ENCODE assay signal across 9 mouse cellular contexts in genomic region chr11:106535660-106536252, GRCm38 (mm10). TPM values are rescaled to one million over a fixed set of nuclear protein-coding genes. Genes with fewer than 3 reads are reported as not detected.
DNase-seq lines count a peak whose midpoint lies in the region; ATAC-seq lines count a peak whose summit lies in the region.
"Had no signal": no experiment of that assay in that cellular context is flagged by ENCODE, and none has a peak within 500 bp of the region (broad histone marks: within the 10 kb centered on the region; RNA-seq: fewer than 3 reads in every experiment).

No protein-coding gene starts in this region.

- no peak for DNase-seq in neural tube, embryonic 10.5 days (ENCODE audit: extremely low spot score, low spot score)
- DNase-seq in natural killer cell, adult 2 months (ENCODE audit: low spot score in 2 of 2) = peak; percentile 83 to 91
- no peak for DNase-seq in gastrocnemius, postnatal 14 days
- DNase-seq in lung, postnatal 14 days = no peak
- DNase-seq: left cerebral cortex, postnatal 4 days had no signal

- peaks cover 7% of the 10 kb centered on the region; the same call in 1 of the 2 replicates for H3K4me1 ChIP-seq in hindbrain, embryonic 13.5 days (replicated peaks)
- H3K4me1 ChIP-seq in hindbrain, embryonic 12.5 days = peaks cover 11% of the 10 kb centered on the region
- H3K4me1 ChIP-seq in neural tube, embryonic 13.5 days (replicated peaks) = peaks cover 12% of the 10 kb centered on the region
- H3K4me1 ChIP-seq in liver, embryonic 12.5 days = peaks cover 48% of the 10 kb centered on the region

- intact Hi-C loops in gastrocnemius, postnatal 14 days (cut with DNase I; ENCODE audit: low total_unique reads) = no loop called here

- no peak overlapping the region for H3K4me3 ChIP-seq in hindbrain, embryonic 13.5 days
- H3K4me3 ChIP-seq in hindbrain, embryonic 12.5 days = no peak overlapping the region
- no peak overlapping the region for H3K4me3 ChIP-seq in neural tube, embryonic 13.5 days
- H3K4me3 ChIP-seq in liver, embryonic 12.5 days = no peak overlapping the region

- no peaks in the 10 kb centered on the region for H3K9me3 ChIP-seq in hindbrain, embryonic 13.5 days
- no peaks in the 10 kb centered on the region for H3K9me3 ChIP-seq in hindbrain, embryonic 12.5 days (replicated peaks)
- H3K9me3 ChIP-seq in neural tube, embryonic 13.5 days = no peaks in the 10 kb centered on the region
- H3K9me3 ChIP-seq in liver, embryonic 12.5 days (replicated peaks) = no peaks in the 10 kb centered on the region

- no peaks in the 10 kb centered on the region for H3K27me3 ChIP-seq in hindbrain, embryonic 13.5 days
- no peaks in the 10 kb centered on the region for H3K27me3 ChIP-seq in hindbrain, embryonic 12.5 days
- H3K27me3 ChIP-seq in neural tube, embryonic 13.5 days = no peaks in the 10 kb centered on the region
- H3K27me3 ChIP-seq in liver, embryonic 12.5 days (replicated peaks) = no peaks in the 10 kb centered on the region

- WGBS in hindbrain, embryonic 13.5 days = 88% methylated on average over 9 of the region's 9 CpGs
- 87% methylated on average over 9 of the region's 9 CpGs for WGBS in hindbrain, embryonic 12.5 days
- WGBS in neural tube, embryonic 13.5 days = 92% methylated on average over 9 of the region's 9 CpGs
- 55% methylated on average over 9 of the region's 9 CpGs for WGBS in liver, embryonic 12.5 days (ENCODE audit: insufficient replicate concordance)

- peak overlapping the region; percentile 53 for H3K27ac ChIP-seq in hindbrain, embryonic 13.5 days
- no peak overlapping the region for H3K27ac ChIP-seq in hindbrain, embryonic 12.5 days
- H3K27ac ChIP-seq in neural tube, embryonic 13.5 days (replicated peaks) = peak overlapping the region; percentile 55
- H3K27ac ChIP-seq in liver, embryonic 12.5 days = peak overlapping the region; percentile 70

- peaks cover 22% of the 10 kb centered on the region for H3K36me3 ChIP-seq in hindbrain, embryonic 13.5 days
- peaks cover 4% of the 10 kb centered on the region; the same call in 1 of the 2 replicates for H3K36me3 ChIP-seq in hindbrain, embryonic 12.5 days
- peaks cover 17% of the 10 kb centered on the region for H3K36me3 ChIP-seq in neural tube, embryonic 13.5 days
- peaks cover 35% of the 10 kb centered on the region for H3K36me3 ChIP-seq in liver, embryonic 12.5 days

- no peak for ATAC-seq in hindbrain, embryonic 13.5 days (ENCODE audit: low FRiP score)
- no peak for ATAC-seq in hindbrain, embryonic 12.5 days (ENCODE audit: low FRiP score)
- ATAC-seq in neural tube, embryonic 13.5 days (ENCODE audit: low read depth) = no peak
- ATAC-seq in liver, embryonic 12.5 days = no peak

- no peak overlapping the region for H3K4me2 ChIP-seq in hindbrain, embryonic 13.5 days
- H3K4me2 ChIP-seq in hindbrain, embryonic 12.5 days (replicated peaks) = no peak overlapping the region
- H3K4me2 ChIP-seq in neural tube, embryonic 13.5 days = no peak overlapping the region
- no peak overlapping the region for H3K4me2 ChIP-seq in liver, embryonic 12.5 days

- no peak overlapping the region for H3K9ac ChIP-seq in hindbrain, embryonic 13.5 days
- no peak overlapping the region for H3K9ac ChIP-seq in hindbrain, embryonic 12.5 days
- H3K9ac ChIP-seq in neural tube, embryonic 13.5 days = 0 out of 2 replicates have a peak overlapping the region, but pooled peaks have one; percentile 10
- H3K9ac ChIP-seq in liver, embryonic 12.5 days = no peak overlapping the region

RNA-seq across cellular contexts. Expression of gene Ern1, which starts 48.1 kb away (rescaled TPM):
- 5.9 and 6.1 TPM in 2 replicates for polyA plus RNA-seq in hindbrain, embryonic 13.5 days (2015; fragmentation: Nextera tagmentation; extraction: Ambion mirVana)
- 7.9 and 8.3 TPM in 2 replicates for polyA plus RNA-seq in hindbrain, embryonic 12.5 days (2016; fragmentation: Nextera tagmentation; extraction: Ambion mirVana)
- polyA plus RNA-seq in neural tube, embryonic 13.5 days (2015; fragmentation: Nextera tagmentation; extraction: Ambion mirVana) = 5.7 and 6.4 TPM in 2 replicates
- 6.7 and 6.8 TPM in 2 replicates for polyA plus RNA-seq in liver, embryonic 12.5 days (2016; fragmentation: Nextera tagmentation; extraction: Ambion mirVana)
- 1 to 10 TPM; 4.9 to 5.9 TPM for total RNA-seq in gastrocnemius, postnatal 14 days (2021)

Comparison
In these comparisons a context has a peak if more than half of its experiments do, and no peak if none do; other contexts are left out.
1. DNase-seq: peak in natural killer cell, adult 2 months (2 of 2); none in neural tube, embryonic 10.5 days (single experiment), gastrocnemius, postnatal 14 days (single experiment) and lung, postnatal 14 days (single experiment).